Mouse (Mus musculus): Measurements from ENCODE around the gene Tshz2.

- no peak for TF ChIP-seq POLR2A (IDR thresholded peaks at IDR 0.05; ENCODE audit: borderline replicate concordance, extremely low read depth, insufficient read depth, insufficient read length, poor library complexity, severe bottlenecking)
- peak; percentile 33; the same call in 1 of the 2 replicates for TF ChIP-seq CTCF (IDR thresholded peaks at IDR 0.05; ENCODE audit: borderline replicate concordance, extremely low read depth, insufficient read depth, insufficient read length)
These were observed 413.1 kb downstream of the Tshz2 start for GRCm38 (mm10) chr2:170045896-170046295.
